Mouse (Mus musculus) retina, adult 2 months (tissue): ENCODE data around the gene Tap1.
"Not testable (repeated sequence)": the region's sequence is repeated elsewhere in the genome, so short reads cannot be mapped to it uniquely, and the experiment has no call there.

Experiments
- DNase-seq: peaks from one replicate; pipeline ENCODE4 v3.0.0-alpha.2; 2012; ENCODE audit warnings: low read depth, low spot score

The Tap1 gene

GRCm38 (mm10) chr17:34187261-34187916 lies at the start of gene Tap1, which contains the start of gene Psmb9:
Gene Tap1, plus strand, starts transcription at chr17:34187553.
Gene Psmb9, minus strand, starts transcription at chr17:34187764.
- peak; percentile 68 for DNase-seq

DNA sequence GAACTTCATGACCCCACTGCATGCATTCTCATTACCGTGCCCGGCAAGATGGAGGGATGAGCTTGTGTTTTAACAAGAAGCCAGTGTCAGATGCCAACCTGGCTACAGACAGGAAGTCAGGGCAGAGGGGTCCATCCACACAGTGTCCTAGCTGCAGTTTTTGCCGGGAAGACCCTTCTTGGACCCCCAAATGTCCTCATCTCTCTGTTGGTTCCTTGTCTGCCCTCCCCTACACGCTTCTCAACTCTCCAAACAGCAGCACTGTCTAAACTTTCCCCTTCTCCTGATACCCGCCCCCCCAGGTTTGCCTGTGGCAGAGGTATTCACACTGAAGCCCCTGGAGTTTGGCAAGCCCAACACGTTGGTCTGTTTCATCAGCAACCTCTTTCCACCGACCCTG lies 49.8 kb upstream of the Tap1 start:
- no peak for DNase-seq

DNA sequence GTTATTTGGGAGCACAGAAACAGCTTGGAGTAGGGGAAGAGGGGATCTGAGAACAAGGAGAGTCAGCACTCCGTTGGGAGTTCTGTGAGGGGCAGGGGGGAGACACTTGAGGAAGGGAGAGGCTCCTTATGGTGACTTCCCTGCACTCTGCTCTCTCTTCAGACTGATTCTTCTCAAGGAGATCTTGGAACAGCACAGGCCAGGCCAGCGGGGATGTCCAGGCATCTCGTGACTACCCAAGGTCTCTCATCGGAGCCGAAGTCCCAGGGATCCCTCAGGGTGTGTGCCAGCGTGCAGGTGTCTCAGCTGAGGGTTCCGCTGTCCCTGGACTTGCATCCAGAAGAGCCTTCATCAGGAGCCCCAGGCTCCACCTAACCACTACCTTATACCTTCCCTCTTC lies 48.7 kb upstream of the Tap1 start:
- no peak for DNase-seq

- DNase-seq: no peak
Measured at GRCm38 (mm10) chr17:34139416-34139815, 47.9 kb upstream of the Tap1 start.

DNA sequence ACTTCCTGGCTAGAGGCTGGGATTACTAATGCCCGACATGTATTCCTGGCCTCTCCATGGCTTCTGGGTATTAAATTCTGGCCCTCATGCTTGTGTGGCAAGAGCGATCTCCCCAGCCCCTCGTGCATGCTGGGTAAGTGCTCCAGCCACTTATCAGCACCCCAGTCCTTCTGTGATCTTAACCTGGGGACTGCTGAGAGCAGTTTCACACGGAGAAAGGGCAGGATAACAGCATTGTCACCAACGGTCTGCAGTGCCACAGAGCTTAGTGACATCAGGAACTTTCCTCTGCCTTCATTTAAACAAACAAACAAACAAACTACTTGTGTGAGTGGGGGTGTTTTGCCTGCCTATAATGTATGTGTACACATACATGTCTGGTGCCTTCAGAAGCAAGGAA lies 47.1 kb upstream of the Tap1 start:
- no peak for DNase-seq

GRCm38 (mm10) chr17:34141448-34141847 lies 45.9 kb upstream of the Tap1 start:
- no peak for DNase-seq

DNA sequence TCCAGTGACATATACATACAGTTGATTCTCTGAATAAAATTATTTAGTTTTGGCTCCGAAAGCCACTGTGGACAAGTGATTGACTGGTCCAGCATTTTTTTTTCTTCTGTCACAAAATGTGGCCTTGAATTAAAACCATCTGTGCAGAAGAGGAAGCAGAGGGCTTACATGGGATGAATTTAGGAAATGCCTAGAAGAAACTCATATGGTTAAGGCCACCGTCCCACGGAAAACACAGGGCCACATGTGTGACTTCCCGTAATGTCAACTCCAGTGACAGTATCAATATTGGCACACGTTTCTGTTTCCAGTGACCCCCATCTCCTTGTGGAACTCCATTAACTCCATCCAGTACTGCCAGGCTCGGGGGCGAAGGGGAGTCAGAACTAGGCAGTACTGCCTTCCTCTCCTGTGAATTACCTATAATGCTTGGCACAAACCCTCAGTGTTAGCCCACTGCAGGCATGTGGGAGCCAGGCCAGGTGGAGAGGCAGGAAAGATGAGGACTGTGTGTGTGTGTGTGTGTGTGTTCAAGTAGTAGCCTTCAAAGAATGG lies 44.8 kb upstream of the Tap1 start:
- no peak for DNase-seq

- DNase-seq: no peak
Measured at GRCm38 (mm10) chr17:34143033-34143432, 44.3 kb upstream of the Tap1 start, which contains the start of gene H2-DMb2. Gene H2-DMb2, plus strand, starts transcription at chr17:34143307.

DNA sequence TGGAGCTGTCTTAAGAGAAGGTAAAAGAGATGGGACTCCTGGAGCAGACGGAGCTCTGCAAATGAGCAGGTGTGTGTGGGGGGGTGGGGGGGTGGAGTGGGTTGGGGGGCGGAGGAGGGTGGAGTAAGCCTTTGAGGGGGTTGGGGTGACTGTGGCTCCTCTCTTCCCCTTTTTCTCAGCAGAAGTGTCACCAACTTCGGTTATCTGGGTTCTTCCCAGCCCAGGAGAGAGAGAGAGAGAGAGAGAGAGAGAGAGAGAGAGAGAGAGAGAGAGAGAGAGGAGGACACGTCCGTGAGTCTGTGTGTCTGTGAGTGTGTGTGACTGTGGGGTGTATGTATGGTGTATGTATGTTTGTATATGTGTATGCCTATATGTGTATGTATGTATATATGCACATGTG lies 43.9 kb upstream of the Tap1 start:
- DNase-seq: no peak

- not testable (repeated sequence) for DNase-seq
Measured at GRCm38 (mm10) chr17:34144221-34144620, 43.1 kb upstream of the Tap1 start.

- no peak for DNase-seq
Measured at GRCm38 (mm10) chr17:34144960-34145371, 42.4 kb upstream of the Tap1 start.

DNA sequence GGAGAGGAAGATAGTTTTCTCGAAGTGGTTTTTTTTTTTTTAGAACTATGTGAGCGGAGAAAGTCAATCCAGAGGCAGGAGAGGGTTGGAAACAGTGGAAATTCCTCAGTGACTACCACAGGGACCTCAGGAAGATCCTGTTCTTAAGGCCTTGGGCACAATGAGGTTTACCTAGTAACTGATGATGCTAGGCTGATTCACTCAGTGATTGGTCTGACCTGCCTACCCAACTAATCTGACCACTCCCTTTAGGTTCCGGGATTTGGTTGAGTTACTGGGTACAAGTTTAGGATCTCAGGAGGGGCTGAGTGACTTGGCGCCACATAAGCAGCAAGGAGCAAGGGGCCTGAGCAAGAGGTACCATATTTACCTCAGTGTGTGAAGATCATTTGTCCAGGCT lies 34.4 kb upstream of the Tap1 start, which contains the start of gene H2-DMb1:
TSS of gene H2-DMb1 (plus strand) at position 150 of the 400 bp plus-strand sequence.
- DNase-seq: peak; percentile 39

GRCm38 (mm10) chr17:34155534-34155933 lies 31.8 kb upstream of the Tap1 start:
- DNase-seq: no peak

- no peak for DNase-seq
Measured at GRCm38 (mm10) chr17:34164202-34164895, 23.0 kb upstream of the Tap1 start.

DNA sequence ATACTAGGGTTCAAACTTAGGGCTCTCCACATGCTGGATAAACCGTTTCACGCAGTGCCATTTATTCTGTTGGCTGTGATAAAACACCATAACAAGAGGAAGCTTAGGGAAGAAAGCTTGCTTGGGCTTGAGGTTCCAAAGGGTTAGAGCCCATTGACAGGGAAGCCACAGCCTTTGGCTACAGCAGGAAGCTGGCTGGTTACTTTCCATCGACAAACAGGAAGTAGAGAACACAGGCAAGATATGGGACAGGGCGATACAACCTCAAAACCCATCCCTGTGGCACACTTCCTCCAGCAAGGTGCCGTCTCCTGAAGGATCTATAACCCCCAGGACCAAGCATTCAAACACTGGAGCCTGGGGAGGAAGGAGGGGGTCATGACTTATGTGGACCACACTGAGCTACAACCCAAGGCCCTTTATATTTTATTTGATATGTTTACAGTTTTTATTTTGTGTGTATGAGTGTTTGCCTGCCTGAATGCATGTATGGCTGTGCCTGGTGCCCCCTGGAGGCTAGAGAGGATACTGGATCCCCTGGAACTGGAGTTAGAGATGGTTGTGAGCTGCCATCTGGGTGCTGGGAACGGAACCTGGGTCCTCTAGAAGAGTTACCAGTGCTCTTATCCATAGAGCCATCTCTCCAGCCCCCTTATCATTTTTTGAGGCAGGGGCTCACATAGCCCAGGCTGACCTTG lies 22.2 kb upstream of the Tap1 start:
- no peak for DNase-seq

- no peak for DNase-seq
Measured at GRCm38 (mm10) chr17:34169279-34169678, 18.1 kb upstream of the Tap1 start.

DNA sequence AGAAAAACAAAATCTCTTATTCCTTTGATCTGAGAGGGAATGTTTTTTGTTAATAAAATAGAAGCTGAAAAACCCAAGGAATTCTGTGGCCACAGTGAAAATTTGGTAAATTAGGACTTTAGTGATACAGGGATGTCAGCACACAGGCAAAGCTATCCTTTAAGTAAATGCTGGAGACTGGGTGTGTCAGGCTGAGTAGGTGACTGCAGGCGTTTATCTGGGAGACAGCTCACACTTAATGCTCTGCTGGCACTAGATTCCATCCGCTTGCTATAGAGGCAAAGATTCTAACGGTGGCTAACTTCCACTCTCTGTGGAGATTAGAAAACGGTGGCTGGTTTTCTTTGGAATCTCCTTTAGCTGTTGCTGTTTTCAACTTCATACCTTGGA lies 16.9 kb upstream of the Tap1 start:
- DNase-seq: no peak

DNA sequence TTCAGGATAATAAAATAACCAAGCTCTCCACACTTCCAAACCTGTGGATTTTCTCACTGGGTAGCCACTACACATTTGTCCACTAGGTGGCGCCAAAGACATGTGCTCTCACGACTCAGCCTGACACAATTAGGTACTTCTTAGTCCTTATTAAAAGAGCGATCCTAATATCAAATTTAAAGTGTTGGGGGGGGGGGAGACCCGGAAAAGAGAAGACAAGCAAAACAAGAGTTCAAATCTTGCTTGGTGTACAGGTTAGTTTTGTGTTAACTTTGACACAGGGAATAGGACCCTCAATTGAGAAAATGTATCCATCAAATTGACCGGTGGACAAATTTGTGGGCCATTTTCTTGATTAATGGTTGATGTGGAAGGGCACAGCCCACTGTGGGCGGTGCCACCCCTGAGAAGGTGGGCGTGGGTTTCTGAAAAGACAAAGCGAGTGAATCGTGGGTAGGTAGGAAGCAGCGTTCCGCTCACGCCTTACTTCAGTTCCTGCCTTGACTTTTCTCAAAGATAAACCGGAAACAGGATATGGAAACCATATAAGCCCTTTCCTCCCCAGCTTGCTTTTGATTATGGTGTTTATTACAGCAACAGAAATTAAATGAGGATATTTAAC lies 16.4 kb upstream of the Tap1 start:
- peak; percentile 53 for DNase-seq

DNA sequence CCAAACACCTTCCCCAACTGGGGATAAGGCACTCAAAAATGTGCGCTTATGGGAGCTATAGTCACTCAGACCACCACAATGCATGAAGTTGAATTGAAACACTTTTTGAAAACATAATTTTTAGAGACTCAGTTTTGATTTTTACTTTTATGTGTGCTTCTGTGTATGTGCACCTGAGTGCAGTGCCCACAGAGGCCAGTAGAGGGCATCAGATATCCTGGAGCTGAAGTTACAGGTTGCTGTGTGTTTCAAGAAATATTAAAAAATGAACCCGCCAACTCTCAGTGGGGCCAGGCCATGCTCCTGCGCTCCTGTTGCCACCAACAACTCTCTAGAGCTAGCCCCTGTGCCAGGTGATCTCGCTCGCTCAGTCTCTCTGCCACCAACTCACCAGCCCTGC lies 14.8 kb upstream of the Tap1 start:
- no peak for DNase-seq

GRCm38 (mm10) chr17:34174075-34174474 lies 13.3 kb upstream of the Tap1 start:
- DNase-seq: no peak

GRCm38 (mm10) chr17:34177179-34177578 lies 10.2 kb upstream of the Tap1 start:
- DNase-seq: no peak

DNA sequence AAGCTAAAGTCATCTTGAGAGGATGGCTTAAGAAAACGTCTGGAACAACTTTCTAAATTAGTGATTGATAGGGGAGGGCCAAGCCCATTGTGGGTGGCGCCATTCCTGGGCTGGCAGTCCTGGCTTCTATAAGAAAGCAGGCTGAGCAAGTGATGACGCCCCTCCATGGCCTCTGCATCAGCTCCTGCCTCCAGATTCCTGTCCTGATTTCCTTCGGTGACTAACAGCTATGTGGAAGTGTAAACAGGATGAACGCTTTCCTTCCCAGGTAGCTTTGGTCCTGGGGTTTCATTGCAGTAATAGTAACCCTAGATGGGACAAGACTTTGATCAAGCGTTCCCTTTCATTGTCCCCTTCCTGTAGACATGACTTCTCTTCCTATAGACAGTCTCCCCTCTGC lies 8.3 kb upstream of the Tap1 start:
- no peak for DNase-seq
